Mouse (Mus musculus): ENCODE results near the gene Opcml.

- no peak for TF ChIP-seq CTCF (IDR thresholded peaks at IDR 0.05; ENCODE audit: borderline replicate concordance, insufficient read depth, low read depth, low read length)
- no peak for TF ChIP-seq POLR2A (IDR thresholded peaks at IDR 0.05; ENCODE audit: borderline replicate concordance, insufficient read depth, low read length)
These were observed 146.7 kb downstream of the Opcml start for GRCm38 (mm10) chr9:27937253-27937652.

Data from cerebellum, adult 2 months (tissue).